Mouse (Mus musculus): Measurements from ENCODE around the gene Snap91.

Gene Snap91

GRCm38 (mm10) chr9:86880113-86880972 is at the start of gene Snap91:
Gene Snap91 (minus strand): TSS chr9:86880654.
- no peak for DNase-seq (ENCODE audit: low spot score)

DNA sequence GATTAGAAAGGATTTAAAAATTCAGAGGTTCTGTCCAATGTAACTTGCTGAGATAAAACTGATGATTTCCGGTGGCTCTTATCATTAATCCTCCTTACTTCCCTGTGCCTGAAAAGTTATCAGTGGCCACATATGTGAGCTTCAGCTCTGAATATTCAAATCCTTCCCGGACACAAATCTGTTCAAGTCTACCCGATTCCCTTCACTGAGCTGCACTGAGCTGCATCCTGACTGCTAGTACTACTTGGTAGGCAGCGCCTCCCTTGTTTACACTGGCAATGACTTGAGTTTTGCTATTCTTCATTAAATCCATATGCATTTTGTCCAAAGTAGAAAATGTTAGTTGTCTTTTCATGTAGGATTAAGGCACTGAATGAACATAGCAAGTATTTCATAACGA is 46.1 kb upstream of the Snap91 start:
- no peak for DNase-seq (ENCODE audit: low spot score)

- DNase-seq (ENCODE audit: low spot score), result no peak
Measured at GRCm38 (mm10) chr9:86925688-86926087, 45.2 kb upstream of the Snap91 start.

DNA sequence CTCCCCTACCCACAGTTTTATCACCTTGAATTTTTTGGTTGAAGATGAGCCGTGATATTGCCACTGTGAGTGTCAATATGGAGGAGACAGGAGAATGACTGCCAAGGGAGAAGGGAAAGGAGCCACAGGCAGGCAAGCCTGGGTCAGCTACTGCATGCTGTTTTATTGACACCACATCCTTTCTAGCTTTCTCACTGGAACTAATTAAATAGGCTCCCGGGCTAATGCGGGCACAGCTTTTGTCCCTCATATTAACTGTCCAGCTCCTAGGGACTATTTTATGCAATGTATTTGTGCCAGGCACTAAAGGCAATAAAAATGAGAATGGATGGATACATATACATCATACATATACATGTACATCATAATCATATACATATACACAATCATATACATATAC is 42.0 kb upstream of the Snap91 start:
- no peak for DNase-seq (ENCODE audit: low spot score)

DNA sequence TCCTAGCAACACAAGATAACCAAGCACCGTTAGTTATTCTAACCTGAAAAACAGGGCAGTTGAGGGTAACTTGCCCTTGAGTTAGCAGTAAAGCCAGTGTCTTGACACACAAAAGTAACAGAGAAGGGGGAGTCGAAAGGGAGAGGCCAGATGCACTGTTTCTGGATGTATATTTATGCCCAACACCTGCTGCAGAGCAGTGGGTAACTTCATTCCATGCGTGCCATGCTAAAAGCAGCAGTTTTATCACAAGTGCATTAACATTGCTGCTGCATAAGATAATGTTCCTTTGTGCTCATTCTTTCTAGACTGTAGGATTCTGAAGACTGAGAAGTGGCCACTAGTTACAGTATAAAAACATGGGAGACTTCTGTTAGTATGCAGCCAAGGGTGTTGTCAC is 36.1 kb upstream of the Snap91 start:
- DNase-seq (ENCODE audit: low spot score), result no peak

DNA sequence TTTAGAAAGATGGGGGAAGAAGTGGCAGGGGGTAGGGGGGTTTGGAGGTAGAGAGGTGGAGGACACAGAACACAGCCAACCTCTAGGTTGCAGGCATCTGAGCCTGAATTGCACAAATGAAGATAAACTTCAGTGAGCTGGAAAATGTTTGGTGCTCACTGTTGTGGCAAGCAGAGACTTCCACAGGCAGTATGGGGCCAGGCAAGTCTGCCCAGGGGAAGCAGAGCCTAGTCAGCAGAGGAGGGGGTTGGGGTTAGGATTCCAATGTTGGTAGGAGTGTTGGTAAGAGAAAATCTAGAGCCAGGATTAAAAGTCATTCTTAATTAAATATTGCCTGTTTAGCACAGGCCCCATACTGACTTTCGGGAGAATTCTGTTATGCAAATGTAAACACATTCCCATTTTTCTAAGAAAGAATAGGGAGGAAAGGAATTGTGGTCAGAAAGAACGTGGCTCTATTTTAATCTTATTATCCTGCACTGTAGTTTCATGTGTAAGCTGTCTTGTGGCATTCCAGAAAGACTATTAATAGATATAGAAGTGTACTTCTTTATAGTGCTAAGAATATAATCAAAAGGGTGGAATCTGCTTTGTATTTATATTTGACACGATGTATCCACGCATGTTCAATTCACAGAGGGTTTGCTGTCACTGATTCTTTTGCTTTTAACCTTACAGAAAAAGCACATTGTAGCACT is 19.2 kb upstream of the Snap91 start:
- DNase-seq (ENCODE audit: low spot score), result no peak

DNA sequence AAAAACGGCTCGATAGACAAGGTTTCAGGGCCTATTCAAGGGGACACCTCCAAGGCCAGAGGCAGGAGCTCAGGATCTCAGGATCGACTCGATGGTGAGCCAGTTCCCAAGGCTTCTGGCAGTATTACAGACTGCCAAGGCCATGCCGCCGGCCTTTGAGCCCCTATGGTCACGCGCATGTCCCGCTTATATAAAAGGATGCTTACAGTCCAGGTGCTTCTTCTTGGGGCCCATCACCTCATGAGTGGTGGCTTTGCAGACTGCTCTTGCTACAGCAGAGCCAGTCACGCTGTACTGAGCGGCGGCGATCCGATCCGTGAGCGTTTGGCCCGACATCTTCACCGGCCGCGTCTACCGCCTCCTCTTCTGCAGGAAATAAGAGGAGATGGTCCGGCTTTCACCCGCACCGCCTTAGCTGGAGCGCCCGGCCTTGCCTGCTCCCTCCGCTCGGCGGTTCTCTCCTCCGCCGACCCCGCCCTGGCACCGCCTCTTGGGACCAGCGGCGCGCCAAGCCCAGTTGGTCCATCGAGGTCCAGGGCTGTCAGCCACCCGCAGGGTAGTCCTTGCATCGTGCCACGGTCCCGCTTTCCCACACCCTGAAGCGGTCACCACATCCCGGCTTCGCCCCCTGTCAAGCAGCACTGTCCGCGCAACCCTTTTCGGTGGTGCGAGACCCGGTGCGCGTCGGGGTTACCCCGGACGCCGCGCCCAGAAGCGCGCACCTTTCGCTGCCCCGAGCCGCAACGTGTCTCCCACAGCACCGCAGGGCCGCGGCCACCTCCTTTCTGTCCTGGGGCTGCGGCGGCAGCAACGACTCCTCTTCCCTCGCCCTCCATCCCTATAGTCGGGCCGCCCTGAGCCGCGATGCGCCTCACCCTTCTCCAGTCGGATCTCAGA is 990 bp downstream of the Snap91 start:
- DNase-seq (ENCODE audit: low spot score), result no peak

DNA sequence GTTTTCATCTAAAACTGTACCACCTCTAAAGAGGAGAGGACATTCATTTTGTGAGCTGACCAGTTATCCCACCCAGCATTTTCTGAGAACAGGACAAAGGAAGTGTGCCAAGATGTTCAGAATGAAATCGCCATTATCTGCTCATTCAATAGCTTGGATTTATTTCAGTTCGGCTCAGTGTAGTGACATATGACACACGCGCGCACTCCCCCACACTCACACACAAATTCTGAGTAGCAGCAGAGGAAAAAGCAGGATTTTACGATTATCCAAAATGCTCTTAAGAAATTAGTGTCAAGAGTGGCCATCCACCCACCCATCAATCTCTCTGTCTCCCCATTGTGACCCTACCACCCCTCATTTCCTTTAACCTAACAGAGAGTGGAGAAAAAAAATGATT is 1.7 kb downstream of the Snap91 start:
- DNase-seq (ENCODE audit: low spot score), result no peak

DNA sequence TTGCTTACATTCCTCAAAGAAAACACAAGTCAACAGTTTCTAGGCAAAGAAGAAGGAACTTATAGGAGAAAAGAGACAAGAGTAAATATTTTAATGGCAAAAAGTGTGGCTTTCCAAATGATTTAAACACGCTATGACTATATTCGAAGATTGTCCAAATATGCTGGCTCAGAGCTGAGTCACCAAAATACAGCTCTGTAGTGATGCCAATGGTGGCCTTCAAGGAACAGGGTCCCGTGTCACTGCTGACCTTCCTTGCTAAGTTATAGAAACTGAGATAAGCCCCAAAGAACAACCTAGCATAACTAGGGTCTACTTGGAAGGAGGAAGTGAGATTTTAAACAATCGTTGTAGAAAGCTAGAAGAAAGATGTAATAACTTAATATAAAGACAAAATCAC is 6.8 kb downstream of the Snap91 start:
- no peak for DNase-seq (ENCODE audit: low spot score)

DNA sequence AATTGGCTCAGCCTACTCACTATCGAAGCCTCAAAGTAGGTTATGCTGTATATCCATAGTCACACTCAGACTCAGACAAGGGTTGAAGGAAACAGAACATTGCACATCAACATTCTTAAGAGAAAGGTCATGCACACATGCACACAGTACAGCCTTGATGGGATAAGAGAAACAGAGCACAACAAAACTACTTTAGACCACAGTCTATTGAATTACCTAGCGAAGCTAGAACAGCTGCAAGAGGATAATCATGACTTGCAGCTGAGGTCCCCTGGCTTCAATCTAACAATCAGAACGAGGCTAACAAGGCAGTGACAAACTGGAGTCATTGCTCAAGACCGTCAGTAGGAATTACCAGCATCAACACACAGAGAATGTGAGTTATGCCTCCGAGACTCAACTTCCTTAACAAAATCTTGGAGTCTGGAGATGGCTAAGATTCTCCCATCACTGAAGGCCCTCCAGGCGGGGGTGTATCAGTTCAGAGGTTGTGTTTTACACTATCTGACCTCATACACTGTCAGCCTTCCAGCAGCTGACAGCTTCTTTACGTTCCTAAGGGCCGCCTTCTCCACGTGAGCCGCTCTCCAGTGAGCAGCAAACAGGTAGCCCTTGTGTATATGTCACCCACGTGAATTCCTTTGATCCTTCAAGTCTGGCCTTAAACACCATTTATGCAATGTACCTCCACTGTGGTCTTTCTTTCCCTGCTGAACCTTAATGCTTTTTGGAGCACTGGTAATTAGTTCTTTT is 10.7 kb downstream of the Snap91 start:
- no peak for DNase-seq (ENCODE audit: low spot score)

GRCm38 (mm10) chr9:86858101-86858500 is 22.4 kb downstream of the Snap91 start:
- DNase-seq (ENCODE audit: low spot score), result no peak

DNA sequence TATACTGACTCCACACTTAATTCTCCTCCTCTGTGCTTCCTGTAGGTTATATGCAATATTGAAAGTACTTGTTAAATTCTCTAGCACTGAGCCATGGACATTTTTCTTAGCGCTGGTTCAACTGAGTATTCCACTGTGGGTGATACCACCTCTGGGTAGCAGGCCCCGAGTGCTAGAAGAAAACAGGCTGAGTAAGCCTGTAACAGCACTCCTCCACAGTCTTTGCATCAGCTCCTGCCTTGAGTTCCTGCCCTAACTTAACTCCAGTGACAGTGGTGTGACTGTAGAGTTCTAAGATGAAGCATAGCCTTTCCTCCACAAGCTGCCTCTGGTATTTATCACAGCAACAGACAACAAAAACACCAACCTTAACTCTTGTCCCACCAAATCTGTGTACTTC is 22.8 kb downstream of the Snap91 start:
- DNase-seq (ENCODE audit: low spot score), result no peak

DNA sequence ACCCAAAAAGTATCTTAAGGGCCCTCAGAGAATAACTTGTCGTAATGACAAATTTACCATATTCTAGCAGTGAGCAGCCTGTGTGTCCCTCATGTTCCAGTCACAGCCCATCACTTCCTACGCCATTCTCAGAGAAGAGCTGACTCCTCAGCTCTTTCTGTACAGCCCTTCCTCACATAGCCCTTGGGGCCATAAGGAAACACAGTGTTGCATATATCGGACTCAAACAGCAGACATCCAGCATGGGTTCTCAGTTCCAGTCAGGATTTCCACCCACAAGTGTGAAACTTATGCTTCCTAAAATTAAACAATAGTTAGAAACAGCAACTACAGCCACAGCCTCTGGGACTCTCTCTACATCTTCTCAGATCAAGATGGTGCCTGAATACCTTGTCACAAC is 27.6 kb downstream of the Snap91 start:
- DNase-seq (ENCODE audit: low spot score), result no peak

- no peak for DNase-seq (ENCODE audit: low spot score)
Measured at GRCm38 (mm10) chr9:86851689-86852088, 28.8 kb downstream of the Snap91 start.

DNA sequence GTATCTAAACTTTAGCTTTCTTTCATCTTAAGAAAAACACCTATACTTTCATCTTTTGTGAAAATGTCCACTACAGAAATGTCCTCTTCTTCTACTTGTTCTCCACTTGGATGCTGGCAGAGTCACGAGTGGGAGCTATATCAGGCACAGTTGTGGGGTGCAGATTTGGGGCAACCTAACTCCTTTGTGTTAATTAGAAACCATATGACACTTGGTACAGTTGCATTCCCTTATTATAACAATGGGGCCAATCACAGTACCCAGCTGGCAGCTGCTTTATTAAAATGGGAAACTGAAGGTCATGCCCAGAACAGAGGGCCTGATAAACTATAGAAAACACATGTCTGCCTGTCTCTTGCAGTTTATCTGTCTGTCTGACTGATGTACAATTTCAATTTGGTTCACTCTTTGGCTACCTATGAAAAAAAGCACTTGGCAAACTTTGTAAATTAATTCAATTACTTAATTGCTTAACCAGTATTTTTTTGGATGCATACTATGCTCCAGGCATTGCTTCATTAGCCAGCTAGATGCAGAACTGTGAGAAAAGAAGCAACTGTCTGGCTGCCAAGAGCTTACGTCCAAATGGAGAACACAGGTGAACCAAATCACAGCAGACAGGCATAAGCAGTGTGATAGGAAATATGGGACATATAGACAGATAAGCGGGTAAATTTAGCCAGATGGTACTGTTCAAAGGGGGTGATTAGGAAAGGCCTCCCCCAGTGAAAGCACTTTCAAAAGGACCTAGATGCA is 29.8 kb downstream of the Snap91 start:
- no peak for DNase-seq (ENCODE audit: low spot score)

- DNase-seq (ENCODE audit: low spot score), result no peak
Measured at GRCm38 (mm10) chr9:86843747-86844353, 36.6 kb downstream of the Snap91 start.

DNA sequence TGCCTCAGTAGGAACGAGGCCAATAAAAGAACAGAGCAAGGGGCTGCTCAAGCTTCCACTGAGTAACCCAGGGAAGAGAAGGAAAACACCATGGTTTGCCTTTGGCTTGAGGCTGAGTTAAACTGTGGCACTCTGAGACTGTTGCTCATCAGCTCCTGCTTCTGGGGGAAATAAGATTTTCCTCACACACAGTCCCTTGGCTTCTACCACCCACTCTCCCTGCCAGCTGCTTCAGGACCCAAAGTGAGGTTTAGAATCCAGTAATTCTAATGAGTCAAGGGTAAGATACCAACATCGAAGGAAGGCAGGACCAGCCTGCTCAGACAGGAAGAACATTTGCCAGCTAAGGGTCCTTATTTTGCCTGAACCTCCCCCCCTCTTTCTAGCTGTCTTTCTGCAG is 50.7 kb downstream of the Snap91 start:
- DNase-seq (ENCODE audit: low spot score), result no peak

GRCm38 (mm10) chr9:86829034-86829433 is 51.4 kb downstream of the Snap91 start:
- no peak for DNase-seq (ENCODE audit: low spot score)

- DNase-seq (ENCODE audit: low spot score), result no peak
Measured at GRCm38 (mm10) chr9:86819366-86819765, 61.1 kb downstream of the Snap91 start.

- no peak for DNase-seq (ENCODE audit: low spot score)
Measured at GRCm38 (mm10) chr9:86817673-86818072, 62.8 kb downstream of the Snap91 start.

DNA sequence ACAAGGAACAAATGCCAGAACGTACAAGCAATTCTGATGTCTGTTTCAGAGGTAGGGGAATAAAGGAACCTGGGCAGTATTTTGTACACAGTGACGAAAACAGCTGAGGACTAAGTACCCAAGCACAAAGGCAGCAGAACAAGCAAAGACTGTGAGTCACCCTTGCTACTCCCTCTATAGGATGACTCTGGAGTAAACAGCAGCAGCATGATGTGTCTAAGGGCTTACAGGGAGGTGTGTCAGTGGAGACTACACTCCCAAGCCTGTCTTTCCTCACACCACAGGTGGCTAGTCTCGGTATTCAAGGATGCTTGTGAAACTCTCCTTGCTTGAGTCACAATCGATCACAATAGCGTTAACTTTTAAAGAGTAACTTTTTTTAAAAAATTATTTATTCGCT is 66.1 kb downstream of the Snap91 start:
- DNase-seq (ENCODE audit: low spot score), result no peak

All from ovary, adult 18-20 months (tissue).